Mouse (Mus musculus) heart, postnatal 25 days (tissue): ENCODE results near the gene Anapc15-ps. TPM values are rescaled to one million over a fixed set of nuclear protein-coding genes. Genes with fewer than 3 reads are reported as not detected.

Experiments used
- DNase-seq: peaks from one replicate; pipeline ENCODE4 v3.0.0; 2022; ENCODE audit warnings: low spot score
- intact Hi-C: fragments of 180-260 bp; cut with DNase I; formaldehyde crosslinking; loops from one replicate; pipeline ENCODE4 v1.15.1; 2025
- total RNA-seq, 2 experiments: library from RNA; stranded (reverse); gene quantifications; 2 replicates each; pipeline ENCODE4 v1.2.3; 2021

The Anapc15-ps gene
- total RNA-seq, 2 experiments from 2014 or later, result not detected

DNA sequence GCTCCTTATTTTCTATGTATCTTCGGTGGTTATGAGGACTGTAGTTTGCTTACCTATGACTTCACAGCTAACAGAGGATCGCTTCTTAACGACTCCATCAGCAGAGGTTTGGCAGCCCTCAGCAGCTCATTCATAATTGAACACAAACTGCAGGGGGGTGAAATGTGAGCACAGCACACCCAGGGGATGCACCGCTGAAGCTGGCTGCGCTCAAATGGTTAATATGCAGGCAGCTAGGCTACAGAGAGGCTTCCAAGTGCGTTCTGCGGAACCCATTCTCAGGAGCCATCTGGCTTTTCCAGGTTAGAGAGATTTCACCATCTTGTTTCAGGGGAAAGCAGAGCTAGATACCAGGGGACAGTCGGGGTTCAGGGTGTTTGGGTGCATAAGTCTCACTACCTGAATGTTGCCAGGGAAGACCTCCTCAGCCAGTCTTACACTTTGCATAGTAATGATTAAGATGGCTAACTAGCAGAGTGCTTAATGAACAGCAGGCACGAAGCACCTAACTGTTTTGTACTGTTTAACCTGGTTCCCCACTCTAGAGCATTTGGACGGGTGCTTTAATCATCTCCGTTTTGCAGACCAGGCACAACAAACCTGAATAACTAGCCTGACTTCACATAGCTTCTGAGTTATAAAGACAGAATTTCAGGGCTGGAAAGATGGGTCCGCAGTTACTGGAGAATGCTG, 21.5 kb upstream of the Anapc15-ps start:
- intact Hi-C loops, result loop anchor here (5.0 kb wide), 1 partner anchor 73 kb away; no protein-coding TSS in a partner anchor
- DNase-seq, result no peak

DNA sequence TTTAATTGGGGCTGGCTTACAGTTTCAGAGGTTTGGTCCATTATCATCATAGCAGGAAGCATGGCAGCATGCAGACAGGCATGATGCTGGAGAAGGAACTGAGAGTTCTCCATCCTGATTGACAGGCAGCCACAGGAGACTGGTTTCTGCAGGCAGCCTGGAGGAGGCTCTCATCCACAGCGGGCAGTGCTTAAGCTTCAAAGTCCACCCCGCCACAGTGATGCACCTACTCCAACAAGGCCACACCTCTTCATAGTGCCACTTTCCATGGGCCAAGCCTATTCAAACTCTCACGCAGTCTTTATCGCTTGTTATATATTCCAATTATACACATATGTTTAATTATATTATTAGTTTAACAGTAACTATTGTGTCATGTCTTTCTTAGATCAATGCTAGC, 18.1 kb upstream of the Anapc15-ps start:
- intact Hi-C loops, result loop anchor here (5.0 kb wide), 1 partner anchor 76 kb away; no protein-coding TSS in a partner anchor
- DNase-seq, result no peak

- DNase-seq, result no peak
- intact Hi-C loops, result loop anchor here (5.0 kb wide), 1 partner anchor 77 kb away; no protein-coding TSS in a partner anchor
These were observed 16.6 kb upstream of the Anapc15-ps start for GRCm38 (mm10) chr10:95689833-95690232.

DNA sequence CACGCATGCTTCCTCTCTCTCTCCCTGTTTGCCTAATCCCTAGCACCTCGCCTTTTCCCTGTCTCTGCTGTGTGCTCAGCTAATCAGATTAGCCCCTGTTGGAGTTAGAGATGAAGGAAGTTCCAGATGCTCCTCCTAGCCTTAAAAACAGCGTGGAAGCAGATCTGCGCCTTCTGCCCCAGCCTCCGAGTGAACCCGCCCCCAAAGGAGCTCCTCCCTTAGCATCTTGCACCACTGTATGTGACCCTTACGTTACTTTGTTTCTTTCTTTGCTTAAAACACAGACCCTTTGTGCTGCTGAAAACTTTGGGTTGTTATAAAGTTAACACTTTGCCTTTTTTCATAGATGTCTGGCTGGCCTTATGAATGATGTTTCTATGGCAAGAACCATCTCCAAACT, 15.8 kb upstream of the Anapc15-ps start:
- intact Hi-C loops, result no loop called here
- DNase-seq, result no peak

GRCm38 (mm10) chr10:95687558-95688141, 14.4 kb upstream of the Anapc15-ps start:
- intact Hi-C loops, result no loop called here
- DNase-seq, result no peak

GRCm38 (mm10) chr10:95686041-95686440, 12.8 kb upstream of the Anapc15-ps start:
- intact Hi-C loops, result no loop called here
- DNase-seq, result no peak

GRCm38 (mm10) chr10:95684782-95685555, 11.7 kb upstream of the Anapc15-ps start:
- intact Hi-C loops, result no loop called here
- DNase-seq, result no peak

GRCm38 (mm10) chr10:95684250-95684649, 11.0 kb upstream of the Anapc15-ps start:
- DNase-seq, result no peak
- intact Hi-C loops, result no loop called here

DNA sequence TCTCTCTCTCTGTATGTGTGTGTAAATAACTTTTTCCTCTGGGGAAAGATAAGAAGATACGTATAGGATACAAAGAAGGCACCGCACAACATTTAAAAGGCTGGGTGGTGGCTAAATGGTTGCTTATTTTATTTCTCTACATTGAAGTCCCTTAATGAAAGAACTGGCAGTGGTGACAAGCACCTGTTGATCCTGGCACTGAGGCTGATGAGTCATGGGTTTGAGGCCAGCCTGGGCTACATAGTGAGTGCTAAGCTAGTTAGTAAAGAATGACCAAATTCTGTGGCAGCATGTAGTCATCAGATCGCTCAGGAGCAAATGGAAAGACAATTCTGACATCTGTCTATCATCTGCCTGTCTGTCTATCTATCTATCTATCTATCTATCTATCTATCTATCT, 10.5 kb upstream of the Anapc15-ps start:
- intact Hi-C loops, result no loop called here
- no peak for DNase-seq

GRCm38 (mm10) chr10:95682964-95683363, 9.7 kb upstream of the Anapc15-ps start:
- intact Hi-C loops, result no loop called here

DNA sequence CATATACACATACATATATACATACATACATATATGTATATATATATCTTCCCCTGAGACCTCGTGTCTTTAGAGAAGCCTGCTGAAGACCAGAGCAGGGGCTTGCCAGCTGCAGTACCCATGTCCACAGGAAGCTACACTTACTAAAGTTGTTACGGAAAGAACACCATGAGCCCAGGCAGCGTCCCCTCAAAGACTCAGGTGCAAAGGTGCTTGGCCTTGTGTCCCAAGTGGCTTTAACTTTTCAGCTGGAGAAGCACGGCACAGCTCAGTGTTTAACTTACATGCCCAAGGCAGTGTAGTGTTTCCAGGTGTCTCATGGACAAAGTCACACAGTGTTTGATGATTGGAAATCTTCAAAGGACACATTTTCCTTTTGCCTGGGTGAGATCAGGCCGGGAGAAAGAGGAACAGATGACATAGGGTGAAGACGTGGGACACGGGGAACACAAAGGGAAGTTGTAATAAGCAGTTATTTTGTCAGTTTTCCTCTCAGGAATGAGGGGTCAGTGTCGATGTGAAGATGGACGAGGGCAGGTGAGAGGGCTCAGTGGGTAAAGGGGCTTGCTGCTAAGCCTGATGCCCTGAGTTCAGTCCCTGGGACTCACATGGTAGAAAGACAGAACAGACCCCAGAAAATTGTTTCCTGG, 9.0 kb upstream of the Anapc15-ps start:
- intact Hi-C loops, result no loop called here

More at GRCm38 (mm10) chr10:95682964-95683363, 9.7 kb upstream of the Anapc15-ps start:
- no peak for DNase-seq

GRCm38 (mm10) chr10:95681481-95681880, 8.2 kb upstream of the Anapc15-ps start:
- intact Hi-C loops, result no loop called here
- DNase-seq, result no peak

More for the DNA sequence above, 9.0 kb upstream of the Anapc15-ps start:
- no peak for DNase-seq

GRCm38 (mm10) chr10:95681058-95681440, 7.8 kb upstream of the Anapc15-ps start:
- DNase-seq, result no peak
- intact Hi-C loops, result no loop called here

DNA sequence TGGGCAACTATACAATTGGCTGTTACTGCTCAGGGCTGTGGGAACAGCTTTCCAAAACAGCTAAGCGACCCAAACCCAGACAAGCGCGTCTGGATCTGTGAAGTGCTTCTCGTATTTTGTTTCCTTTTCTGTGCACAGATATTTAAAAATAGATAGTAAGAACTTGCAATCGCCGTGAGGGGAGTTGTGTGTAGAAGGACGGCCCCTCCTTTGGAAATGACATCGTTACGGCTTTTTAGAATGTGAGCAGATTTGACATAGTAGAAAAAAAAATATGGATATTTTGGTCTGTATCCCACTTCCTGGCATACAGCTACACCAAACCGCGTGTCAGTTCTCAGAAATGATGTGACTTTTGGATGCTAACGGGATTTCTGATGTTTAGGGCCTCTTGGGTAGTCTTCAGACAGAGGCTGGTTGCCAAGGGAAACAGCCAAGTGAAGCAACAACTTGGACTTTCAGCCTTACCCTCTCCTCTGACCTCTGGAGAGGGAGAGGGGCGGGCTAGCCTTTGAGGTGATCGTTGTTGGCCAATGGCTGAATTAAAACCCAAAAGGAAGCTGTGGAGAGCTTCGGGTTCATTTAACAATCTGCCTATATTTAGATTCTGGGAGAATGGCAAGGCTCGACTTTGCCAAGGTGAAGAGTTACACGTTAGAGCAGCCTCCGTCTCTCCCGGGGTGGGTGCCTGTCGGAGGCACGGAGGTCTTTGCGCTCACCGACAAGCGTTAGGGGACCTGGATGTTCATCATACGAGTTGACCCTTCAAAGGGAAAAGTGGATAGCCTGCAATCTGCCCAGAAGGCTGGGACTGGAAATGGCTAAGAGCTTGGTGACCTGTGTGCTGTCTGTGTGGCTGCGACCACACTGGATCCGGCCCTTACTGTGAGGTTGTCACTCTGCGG, 7.2 kb upstream of the Anapc15-ps start:
- DNase-seq, result peak; percentile 33
- intact Hi-C loops, result no loop called here

DNA sequence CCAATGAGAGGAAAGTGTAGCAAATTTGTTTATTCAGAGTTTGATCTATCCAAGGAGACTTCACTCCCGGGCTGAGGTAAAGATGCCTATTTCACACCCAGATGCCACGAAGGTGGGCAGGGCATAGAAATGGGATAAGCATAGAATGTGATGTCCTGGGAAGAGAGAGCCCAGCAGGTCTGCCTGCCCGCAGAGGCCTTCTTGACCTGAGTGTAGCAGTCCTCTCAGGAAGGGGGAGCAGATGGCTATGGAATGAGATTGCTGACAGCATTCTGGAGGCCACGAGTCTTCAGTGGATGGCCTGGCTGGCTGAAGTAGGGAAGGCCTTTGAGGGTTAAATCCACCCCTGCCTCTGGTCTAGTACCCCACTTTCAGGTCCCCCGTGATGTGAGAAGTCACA, 5.9 kb upstream of the Anapc15-ps start:
- intact Hi-C loops, result loop anchor here (5.0 kb wide), 1 partner anchor 117 kb away; the partner anchor contains the start of gene Nudt4

DNA sequence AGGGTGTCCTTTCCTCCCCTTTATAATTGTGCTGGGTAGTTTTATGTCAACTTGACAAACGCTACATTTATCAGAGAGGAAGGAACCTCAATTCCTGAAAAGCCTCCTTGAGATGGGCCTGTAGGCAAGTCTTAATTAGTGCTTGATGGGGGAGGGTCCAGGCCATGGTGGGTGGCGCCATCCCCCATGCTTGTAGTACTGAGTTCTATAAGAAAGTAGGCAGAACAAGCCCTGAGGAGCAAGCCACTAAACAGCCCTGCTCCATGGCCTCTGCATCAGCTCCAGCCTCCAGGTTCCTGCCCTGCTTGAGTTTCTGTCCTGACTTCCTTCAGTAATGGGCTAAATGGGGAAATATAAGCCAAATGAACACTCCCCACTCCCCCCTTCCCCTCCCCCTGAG, 5.4 kb upstream of the Anapc15-ps start:
- intact Hi-C loops, result loop anchor here (5.0 kb wide), 1 partner anchor 116 kb away; the partner anchor contains the start of gene Nudt4
- no peak for DNase-seq

More for the DNA sequence above, 5.9 kb upstream of the Anapc15-ps start:
- no peak for DNase-seq

DNA sequence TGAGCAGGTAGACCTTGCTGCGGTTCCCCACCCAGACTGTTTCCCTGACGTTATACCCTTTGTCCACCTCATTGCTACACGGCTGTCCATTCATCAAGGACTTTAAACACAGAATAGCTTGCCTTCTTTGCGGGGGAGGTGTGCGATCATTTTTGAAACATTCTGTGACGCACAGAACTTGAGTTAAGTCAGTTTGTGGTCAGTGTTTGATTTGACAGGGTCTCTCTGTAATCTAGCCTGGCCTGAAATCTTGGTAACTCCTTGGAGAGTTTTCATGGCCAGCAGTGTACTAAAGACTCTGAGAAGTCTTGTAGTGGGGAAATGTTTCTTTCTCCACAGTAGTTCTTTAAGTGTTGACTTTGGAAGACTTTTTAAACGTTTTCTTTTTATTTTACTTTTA, 5.0 kb upstream of the Anapc15-ps start:
- no peak for DNase-seq
- intact Hi-C loops, result loop anchor here (5.0 kb wide), 1 partner anchor 116 kb away; the partner anchor contains the start of gene Nudt4

DNA sequence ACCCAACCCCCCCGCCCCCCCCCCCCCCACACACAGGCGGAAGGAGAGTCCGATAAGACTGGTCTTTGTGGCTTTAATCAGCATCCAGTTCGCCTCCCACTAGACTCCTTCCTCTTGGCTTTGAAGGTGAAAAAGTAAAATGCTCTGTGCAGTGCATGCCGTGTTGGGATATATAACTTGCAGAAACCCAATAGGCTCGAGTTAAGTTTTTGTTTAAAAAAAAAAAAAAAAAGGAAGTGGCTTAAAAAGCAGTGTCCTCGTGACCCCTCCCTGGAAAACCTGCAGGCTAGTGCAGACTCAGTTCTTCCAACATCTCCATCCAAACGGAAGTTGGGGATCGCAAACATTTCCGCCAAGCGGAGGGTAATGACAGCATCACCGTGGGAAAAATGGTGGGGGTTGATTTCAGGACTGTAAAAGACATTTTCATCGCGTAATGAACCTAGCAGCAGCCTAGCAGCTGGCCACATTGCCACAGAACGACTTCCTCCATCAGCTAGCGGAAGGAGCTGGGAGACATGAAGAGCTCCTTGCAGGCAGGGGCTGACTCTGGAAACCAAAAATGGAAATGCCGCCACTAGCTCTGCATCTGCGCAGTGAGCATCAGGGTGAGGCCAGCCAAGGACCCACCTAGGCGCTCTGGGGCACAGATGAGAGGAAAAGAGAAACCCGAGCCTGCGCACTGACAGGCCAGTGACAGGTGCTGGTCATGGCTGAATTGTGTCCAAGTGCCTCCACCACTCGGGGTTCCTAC, 4.3 kb upstream of the Anapc15-ps start:
- intact Hi-C loops, result loop anchor here (2.0 to 5.0 kb wide), 2 partner anchors 31 to 115 kb away; partner anchors contain the start of gene Nudt4
- peak; percentile 73 for DNase-seq
